Mouse (Mus musculus): ENCODE measurements at regions not wholly inside any gene's neighbourhood (a gene's known extent, or its start where the extent isn't known, plus 50 kb on each side); places are given as distances from the start of the nearest gene placed in this dataset.
A peak's percentile ranks its signal among the peaks of the same experiment; 100 is the strongest.

GRCm38 (mm10) chr8:44155705-44156321 lies 446.0 kb upstream of the Adam34 start:
- Histone ChIP-seq H3K4me3 (ENCODE audit: low read length) (no peak overlapping the region), H3K27me3 (ENCODE audit: insufficient read depth, low read length) (no peaks in the 10 kb centered on the region), H3K27ac (ENCODE audit: low read length) (no peak overlapping the region), H3K4me2 (replicated peaks; ENCODE audit: low read depth, low read length) (no peak overlapping the region), H3K9ac (replicated peaks; ENCODE audit: low read length) (no peak overlapping the region), H3K9me3 (ENCODE audit: low read length) (no peaks in the 10 kb centered on the region), H3K4me1 (ENCODE audit: insufficient read depth, low read length) (no peaks in the 10 kb centered on the region), H3K36me3 (ENCODE audit: insufficient read depth, low read length) (no peaks in the 10 kb centered on the region)
- ATAC-seq (ENCODE audit: low FRiP score, low TSS enrichment) = no peak
- 54% methylated on average over 8 of the region's 8 CpGs for WGBS

DNA sequence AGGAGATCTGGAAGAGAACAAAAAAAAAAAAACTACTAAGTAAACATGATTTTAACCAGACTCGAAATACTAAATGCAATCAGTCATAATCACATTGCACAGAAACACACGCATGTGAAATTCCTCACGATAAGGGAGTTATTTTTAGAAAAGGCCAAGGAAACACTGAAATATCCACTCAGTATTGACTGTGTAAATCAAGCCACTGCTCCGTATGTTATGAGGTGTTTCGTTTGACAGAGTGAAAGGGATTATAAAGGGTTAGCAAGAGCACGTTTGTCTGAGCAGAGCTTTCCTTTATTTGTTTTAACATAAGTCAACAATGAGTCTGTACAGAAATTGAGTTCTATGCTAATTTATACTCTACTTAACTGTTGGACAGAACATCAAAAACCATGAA lies 455.3 kb upstream of the Adam34 start:
- no peak overlapping the region for H3K4me2 ChIP-seq (replicated peaks; ENCODE audit: low read depth, low read length)
- WGBS = 40% methylated on average over 6 of the region's 6 CpGs
- 0 out of 2 replicates have a peak, but pooled peaks have one; percentile 9 for ATAC-seq (ENCODE audit: low FRiP score, low TSS enrichment)
- H3K4me3 ChIP-seq (ENCODE audit: low read length) = no peak overlapping the region
- no peaks in the 10 kb centered on the region for H3K36me3 ChIP-seq (ENCODE audit: insufficient read depth, low read length)
- H3K9me3 ChIP-seq (ENCODE audit: low read length) = no peaks in the 10 kb centered on the region
- H3K27me3 ChIP-seq (ENCODE audit: insufficient read depth, low read length) = no peaks in the 10 kb centered on the region
- H3K27ac ChIP-seq (ENCODE audit: low read length) = no peak overlapping the region
- H3K9ac ChIP-seq (replicated peaks; ENCODE audit: low read length) = no peak overlapping the region
- no peaks in the 10 kb centered on the region for H3K4me1 ChIP-seq (ENCODE audit: insufficient read depth, low read length)

GRCm38 (mm10) chr8:44177016-44177415 lies 467.2 kb upstream of the Adam34 start:
- no peak for ATAC-seq (ENCODE audit: low FRiP score, low TSS enrichment)
- H3K4me2 ChIP-seq (replicated peaks; ENCODE audit: low read depth, low read length) = no peak overlapping the region
- 44% methylated on average over 4 of the region's 4 CpGs for WGBS

GRCm38 (mm10) chr8:44202228-44202627 lies 492.4 kb upstream of the Adam34 start:
- Histone ChIP-seq H3K36me3 (ENCODE audit: insufficient read depth, low read length) (no peaks in the 10 kb centered on the region), H3K9me3 (ENCODE audit: low read length) (no peaks in the 10 kb centered on the region), H3K4me2 (replicated peaks; ENCODE audit: low read depth, low read length) (no peak overlapping the region), H3K27me3 (ENCODE audit: insufficient read depth, low read length) (no peaks in the 10 kb centered on the region), H3K4me1 (ENCODE audit: insufficient read depth, low read length) (no peaks in the 10 kb centered on the region), H3K4me3 (ENCODE audit: low read length) (no peak overlapping the region), H3K27ac (ENCODE audit: low read length) (no peak overlapping the region), H3K9ac (replicated peaks; ENCODE audit: low read length) (no peak overlapping the region)
- 88% methylated on average over 2 of the region's 2 CpGs for WGBS
- no peak for ATAC-seq (ENCODE audit: low FRiP score, low TSS enrichment)

More at GRCm38 (mm10) chr8:44177016-44177415, 467.2 kb upstream of the Adam34 start:
- Histone ChIP-seq H3K27ac (ENCODE audit: low read length) (no peak overlapping the region), H3K9me3 (ENCODE audit: low read length) (no peaks in the 10 kb centered on the region), H3K4me3 (ENCODE audit: low read length) (no peak overlapping the region), H3K4me1 (ENCODE audit: insufficient read depth, low read length) (no peaks in the 10 kb centered on the region), H3K36me3 (ENCODE audit: insufficient read depth, low read length) (no peaks in the 10 kb centered on the region), H3K27me3 (ENCODE audit: insufficient read depth, low read length) (no peaks in the 10 kb centered on the region), H3K9ac (replicated peaks; ENCODE audit: low read length) (no peak overlapping the region)

GRCm38 (mm10) chr8:44206391-44207170 lies 496.7 kb upstream of the Adam34 start:
- ATAC-seq (ENCODE audit: low FRiP score, low TSS enrichment) = no peak
- Histone ChIP-seq H3K4me3 (ENCODE audit: low read length) (no peak overlapping the region), H3K27me3 (ENCODE audit: insufficient read depth, low read length) (no peaks in the 10 kb centered on the region), H3K4me1 (ENCODE audit: insufficient read depth, low read length) (no peaks in the 10 kb centered on the region), H3K9me3 (ENCODE audit: low read length) (no peaks in the 10 kb centered on the region), H3K4me2 (replicated peaks; ENCODE audit: low read depth, low read length) (no peak overlapping the region), H3K9ac (replicated peaks; ENCODE audit: low read length) (no peak overlapping the region), H3K27ac (ENCODE audit: low read length) (no peak overlapping the region), H3K36me3 (ENCODE audit: insufficient read depth, low read length) (no peaks in the 10 kb centered on the region)
- WGBS = 64% methylated on average over 11 of the region's 11 CpGs

GRCm38 (mm10) chr8:44222346-44222745 lies 512.5 kb upstream of the Adam34 start:
- 81% methylated on average over 1 of the region's 1 CpGs for WGBS
- ATAC-seq (ENCODE audit: low FRiP score, low TSS enrichment) = no peak
- H3K27me3 ChIP-seq (ENCODE audit: insufficient read depth, low read length) = no peaks in the 10 kb centered on the region
- H3K9me3 ChIP-seq (ENCODE audit: low read length) = no peaks in the 10 kb centered on the region
- H3K36me3 ChIP-seq (ENCODE audit: insufficient read depth, low read length) = no peaks in the 10 kb centered on the region
- no peak overlapping the region for H3K27ac ChIP-seq (ENCODE audit: low read length)
- H3K4me2 ChIP-seq (replicated peaks; ENCODE audit: low read depth, low read length) = no peak overlapping the region
- no peaks in the 10 kb centered on the region for H3K4me1 ChIP-seq (ENCODE audit: insufficient read depth, low read length)
- no peak overlapping the region for H3K9ac ChIP-seq (replicated peaks; ENCODE audit: low read length)
- no peak overlapping the region for H3K4me3 ChIP-seq (ENCODE audit: low read length)

- Histone ChIP-seq H3K27ac (ENCODE audit: low read length) (no peak overlapping the region), H3K4me3 (ENCODE audit: low read length) (no peak overlapping the region), H3K9me3 (ENCODE audit: low read length) (no peaks in the 10 kb centered on the region), H3K9ac (replicated peaks; ENCODE audit: low read length) (no peak overlapping the region), H3K27me3 (ENCODE audit: insufficient read depth, low read length) (no peaks in the 10 kb centered on the region), H3K4me1 (ENCODE audit: insufficient read depth, low read length) (no peaks in the 10 kb centered on the region), H3K36me3 (ENCODE audit: insufficient read depth, low read length) (no peaks in the 10 kb centered on the region), H3K4me2 (replicated peaks; ENCODE audit: low read depth, low read length) (no peak overlapping the region)
- WGBS = 32% methylated on average over 3 of the region's 3 CpGs
- ATAC-seq (ENCODE audit: low FRiP score, low TSS enrichment) = 0 out of 2 replicates have a peak, but pooled peaks have one; percentile 46
Measured at GRCm38 (mm10) chr8:44252393-44252792, 542.5 kb upstream of the Adam34 start.

DNA sequence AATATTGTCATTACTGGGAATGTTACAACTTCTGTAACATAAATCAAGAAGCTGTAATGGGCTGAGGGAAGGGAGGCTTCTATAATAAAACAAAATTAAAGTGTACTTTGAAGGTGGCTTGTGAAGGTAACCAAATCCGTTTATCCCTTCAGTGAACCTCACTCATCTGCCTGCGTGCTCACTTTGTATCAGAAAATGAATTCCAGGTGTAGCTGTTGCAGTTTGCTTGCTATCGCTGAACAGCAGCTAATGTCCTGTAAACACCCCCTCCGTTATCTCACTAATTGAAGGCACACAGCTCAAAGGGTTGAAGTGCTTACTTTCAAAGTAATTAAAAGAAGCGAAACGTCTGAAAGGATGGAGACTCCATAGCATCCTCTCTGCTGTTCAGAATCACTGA lies 547.2 kb upstream of the Adam34 start:
- Histone ChIP-seq H3K27ac (ENCODE audit: low read length) (0 out of 2 replicates have a peak overlapping the region, but pooled peaks have one; percentile 38), H3K36me3 (ENCODE audit: insufficient read depth, low read length) (no peaks in the 10 kb centered on the region), H3K9ac (replicated peaks; ENCODE audit: low read length) (no peak overlapping the region), H3K4me2 (replicated peaks; ENCODE audit: low read depth, low read length) (no peak overlapping the region), H3K9me3 (ENCODE audit: low read length) (no peaks in the 10 kb centered on the region), H3K4me1 (ENCODE audit: insufficient read depth, low read length) (0 out of 2 replicates have a peak, but pooled peaks cover 2% of the 10 kb centered on the region), H3K4me3 (ENCODE audit: low read length) (no peak overlapping the region), H3K27me3 (ENCODE audit: insufficient read depth, low read length) (no peaks in the 10 kb centered on the region)
- 23% methylated on average over 6 of the region's 6 CpGs for WGBS
- ATAC-seq (ENCODE audit: low FRiP score, low TSS enrichment) = peak; percentile 47; the same call in 1 of the 2 replicates

DNA sequence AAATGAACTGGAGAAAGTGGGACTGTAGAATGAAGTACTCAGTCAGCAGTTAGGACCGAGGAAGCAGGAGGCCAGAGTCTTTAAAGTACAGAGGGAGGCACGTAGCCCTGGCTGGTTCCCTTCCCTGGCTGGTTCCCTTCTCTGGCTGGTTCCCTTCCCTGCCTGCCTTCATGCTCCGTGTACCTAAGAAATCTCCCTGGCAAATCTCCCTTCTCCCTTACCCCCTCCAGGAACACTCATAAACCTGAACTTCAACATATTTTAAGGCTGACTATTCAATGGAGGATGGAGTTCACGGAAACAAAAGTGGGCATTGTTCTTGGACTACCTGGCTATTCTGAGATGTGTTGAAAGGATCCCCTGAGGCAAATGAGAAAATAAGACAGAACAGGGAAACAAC lies 551.2 kb upstream of the Adam34 start:
- Histone ChIP-seq H3K27ac (ENCODE audit: low read length) (no peak overlapping the region), H3K4me3 (ENCODE audit: low read length) (no peak overlapping the region)

GRCm38 (mm10) chr8:44273300-44273699 lies 563.5 kb upstream of the Adam34 start:
- no peaks in the 10 kb centered on the region for H3K36me3 ChIP-seq (ENCODE audit: insufficient read depth, low read length)
- H3K4me2 ChIP-seq (replicated peaks; ENCODE audit: low read depth, low read length) = no peak overlapping the region
- H3K4me3 ChIP-seq (ENCODE audit: low read length) = no peak overlapping the region
- peaks cover 7% of the 10 kb centered on the region; the same call in 1 of the 2 replicates for H3K4me1 ChIP-seq (ENCODE audit: insufficient read depth, low read length)
- no peaks in the 10 kb centered on the region for H3K9me3 ChIP-seq (ENCODE audit: low read length)
- ATAC-seq (ENCODE audit: low FRiP score, low TSS enrichment) = peak; percentile 77; the same call in 1 of the 2 replicates
- no peaks in the 10 kb centered on the region for H3K27me3 ChIP-seq (ENCODE audit: insufficient read depth, low read length)
- H3K27ac ChIP-seq (ENCODE audit: low read length) = peak overlapping the region; percentile 50; the same call in 1 of the 2 replicates
- 14% methylated on average over 4 of the region's 4 CpGs for WGBS
- H3K9ac ChIP-seq (replicated peaks; ENCODE audit: low read length) = no peak overlapping the region

More for the DNA sequence above, 551.2 kb upstream of the Adam34 start:
- no peak overlapping the region for H3K9ac ChIP-seq (replicated peaks; ENCODE audit: low read length)
- peak; percentile 88 for ATAC-seq (ENCODE audit: low FRiP score, low TSS enrichment)
- 62% methylated on average over 4 of the region's 4 CpGs for WGBS
- no peaks in the 10 kb centered on the region for H3K36me3 ChIP-seq (ENCODE audit: insufficient read depth, low read length)
- H3K4me2 ChIP-seq (replicated peaks; ENCODE audit: low read depth, low read length) = no peak overlapping the region
- no peaks in the 10 kb centered on the region for H3K9me3 ChIP-seq (ENCODE audit: low read length)
- no peaks in the 10 kb centered on the region for H3K27me3 ChIP-seq (ENCODE audit: insufficient read depth, low read length)
- H3K4me1 ChIP-seq (ENCODE audit: insufficient read depth, low read length) = 0 out of 2 replicates have a peak, but pooled peaks cover 2% of the 10 kb centered on the region

Data from kidney, embryonic 16.5 days (tissue).